Mouse (Mus musculus) heart, postnatal 10 days (tissue): ENCODE measurements around the gene Gm9008. TPM values are rescaled to one million over a fixed set of nuclear protein-coding genes. Genes with fewer than 3 reads are reported as not detected.
"Not testable (repeated sequence)": the region's sequence is repeated elsewhere in the genome, so short reads cannot be mapped to it uniquely, and the experiment has no call there.

Experiments
- DNase-seq, 2 experiments: peaks; one replicate each; pipeline ENCODE4 v3.0.0; 2021
- intact Hi-C: fragments of 180-260 bp; cut with DNase I; formaldehyde crosslinking; loops from one replicate; pipeline ENCODE4 v1.15.1; 2025
- total RNA-seq, 2 experiments: library from RNA; stranded (reverse); gene quantifications; 2 replicates each; pipeline ENCODE4 v1.2.3; 2021

Gm9008 gene
- total RNA-seq: 1 to 10 TPM; 4.4 to 4.8 TPM

GRCm38 (mm10) chr6:76497054-76497835 lies at the start of gene Gm9008:
Gene Gm9008 (minus strand): TSS chr6:76497784.
- intact Hi-C loops, DNase-seq: not testable (repeated sequence)

- DNase-seq: no peak
- intact Hi-C loops: no loop called here
These were observed 24.5 kb upstream of the Gm9008 start for GRCm38 (mm10) chr6:76521975-76522641.

- intact Hi-C loops: no loop called here
- no peak for DNase-seq
These were observed 12.6 kb upstream of the Gm9008 start for GRCm38 (mm10) chr6:76510200-76510599.

GRCm38 (mm10) chr6:76496335-76496734 lies 1.2 kb downstream of the Gm9008 start:
- intact Hi-C loops, DNase-seq: not testable (repeated sequence)

- no peak for DNase-seq
These were observed 29.4 kb downstream of the Gm9008 start for GRCm38 (mm10) chr6:76468194-76468593.

More at GRCm38 (mm10) chr6:76468194-76468593, 29.4 kb downstream of the Gm9008 start:
- intact Hi-C loops: no loop called here
